12 mouse cellular contexts compared by ENCODE assay signal in the genomic region with DNA sequence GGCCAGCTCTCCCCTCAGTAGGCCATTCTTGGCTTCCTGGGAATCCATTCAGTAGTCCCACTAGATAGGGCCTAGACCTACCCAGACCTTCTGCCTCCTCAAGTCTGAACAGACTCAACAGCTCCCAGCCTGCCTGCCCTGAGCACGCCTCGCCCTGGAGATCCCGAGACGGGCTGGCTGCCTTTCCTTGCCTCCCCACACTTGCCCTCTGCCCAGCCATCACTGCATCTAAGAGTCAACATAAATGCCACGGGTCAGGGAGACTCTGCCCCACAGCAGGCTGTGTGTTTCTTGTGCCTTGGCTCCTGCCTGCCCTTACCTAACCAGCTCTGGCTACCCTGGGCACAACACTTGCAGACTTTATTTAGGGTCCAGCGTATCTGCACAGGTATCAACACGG.
DNase-seq lines count a peak whose midpoint lies in the region; ATAC-seq lines count a peak whose summit lies in the region.
"Had no signal": no experiment of that assay in that cellular context is flagged by ENCODE, and none has a peak within 500 bp of the region (broad histone marks: within the 10 kb centered on the region; RNA-seq: fewer than 3 reads in every experiment).

No protein-coding gene starts in this region.

- H3K27ac ChIP-seq in heart, embryonic 14.5 days (replicated peaks in 1 of 2; ENCODE audit: control insufficient read depth in 1 of 2, insufficient read depth in 1 of 2, low read depth in 2 of 2, low read length in 2 of 2) = peak overlapping the region; percentile 85 to 88
- H3K27ac ChIP-seq: liver, embryonic 14.5 days had no signal

- no peak overlapping the region for H3K4me3 ChIP-seq in heart, embryonic 14.5 days (ENCODE audit: control insufficient read depth in 1 of 2, insufficient read depth in 1 of 2, low read depth in 1 of 2, low read length in 2 of 2)
- H3K4me3 ChIP-seq: hindbrain, embryonic 15.5 days had no signal

- H3K9ac ChIP-seq in heart, embryonic 14.5 days (ENCODE audit: low read length) = no peak overlapping the region; the same call in 1 of the 2 replicates
- H3K9ac ChIP-seq: hindbrain, embryonic 15.5 days; liver, embryonic 14.5 days had no signal

- no peaks in the 10 kb centered on the region for H3K36me3 ChIP-seq in heart, embryonic 14.5 days (ENCODE audit: control insufficient read depth, insufficient read depth, low read length)
- H3K36me3 ChIP-seq: hindbrain, embryonic 15.5 days had no signal

- ATAC-seq in heart, embryonic 14.5 days (ENCODE audit: insufficient number of reproducible peaks, insufficient read depth, low FRiP score, low read depth) = no peak
- ATAC-seq in erythroblast, adult 5-6 weeks (replicated peaks; ENCODE audit: low FRiP score, poor library complexity, severe bottlenecking) = no peak
- ATAC-seq in monocyte, adult 5-6 weeks (replicated peaks; ENCODE audit: insufficient number of reproducible peaks, low FRiP score, low TSS enrichment, poor library complexity, severe bottlenecking) = no peak
- ATAC-seq: CD4-positive, CD25-positive, alpha-beta regulatory T cell, adult 4 months had no signal

- no peaks in the 10 kb centered on the region for H3K9me3 ChIP-seq in heart, embryonic 14.5 days (ENCODE audit: control insufficient read depth, low read length)
- H3K9me3 ChIP-seq: hindbrain, embryonic 15.5 days had no signal

- WGBS in heart, embryonic 14.5 days = 82% methylated on average over 7 of the region's 7 CpGs

- no peaks in the 10 kb centered on the region for H3K27me3 ChIP-seq in heart, embryonic 14.5 days (ENCODE audit: control insufficient read depth, insufficient read depth, low read length)
- H3K27me3 ChIP-seq: hindbrain, embryonic 15.5 days had no signal

- H3K4me2 ChIP-seq in heart, embryonic 14.5 days (ENCODE audit: low read length) = no peak overlapping the region
- H3K4me2 ChIP-seq: hindbrain, embryonic 15.5 days had no signal

- H3K4me1 ChIP-seq in heart, embryonic 14.5 days (ENCODE audit: control insufficient read depth in 2 of 2, insufficient read depth in 2 of 2, low read length in 2 of 2) = peaks cover 18 to 20% of the 10 kb centered on the region in 2 experiments

- DNase-seq in heart, adult 9 months (ENCODE audit: low spot score in 2 of 2) = no peak
- DNase-seq in urinary bladder, adult 18-20 months (ENCODE audit: low spot score in 2 of 2) = peak; percentile 31 to 56
- DNase-seq in urinary bladder, postnatal 25 days (ENCODE audit: low spot score) = no peak
- peak; percentile 42 for DNase-seq in kidney, postnatal 14 days
- DNase-seq in right cerebral cortex, postnatal 4 days = no peak
- DNase-seq: spleen, adult 18-20 months had no signal

Comparison
In these comparisons a context has a peak if more than half of its experiments do, and no peak if none do; other contexts are left out.
1. DNase-seq: peak in urinary bladder, adult 18-20 months (2 of 2) and kidney, postnatal 14 days (single experiment); none in heart, adult 9 months (0 of 2), urinary bladder, postnatal 25 days (single experiment) and right cerebral cortex, postnatal 4 days (single experiment).